Mouse (Mus musculus) hindbrain, postnatal 0 days (tissue): ENCODE results near the gene Fam25c. TPM values are rescaled to one million over a fixed set of nuclear protein-coding genes. Genes with fewer than 3 reads are reported as not detected.
A peak's percentile ranks its signal among the peaks of the same experiment; 100 is the strongest.

ENCODE experiments used
- ATAC-seq: fragments of 200-750 bp; cut with Nextera tagmentation; 2 replicates; pipeline ENCODE4 v1.8.0; 2017; ENCODE audit warnings: mild to moderate bottlenecking, moderate TSS enrichment, moderate library complexity
- DNase-seq: peaks from one replicate; pipeline ENCODE4 v3.0.0-alpha.2; 2015; ENCODE audit warnings: low spot score
- H3K27ac ChIP-seq: fragments of 300-500 bp; sonication (generic); 2 replicates; pipeline ENCODE4 v1.5.1; 2014; ENCODE audit warnings: mild to moderate bottlenecking
- H3K27me3 ChIP-seq: fragments of 300-500 bp; sonication (generic); 2 replicates; pipeline ENCODE4 v1.6.1; 2014; ENCODE audit warnings: low read length, mixed read lengths; ENCODE audit not compliant: insufficient read depth
- H3K36me3 ChIP-seq: fragments of 300-500 bp; sonication (generic); 2 replicates; pipeline ENCODE4 v1.6.1; 2014; ENCODE audit warnings: low read length, mixed read lengths; ENCODE audit not compliant: insufficient read depth
- H3K4me1 ChIP-seq: fragments of 300-500 bp; sonication (generic); 2 replicates; pipeline ENCODE4 v1.6.1; 2014; ENCODE audit warnings: antibody characterized with exemption, low read length, mixed read lengths; ENCODE audit not compliant: insufficient read depth
- H3K4me2 ChIP-seq: fragments of 300-500 bp; sonication (generic); 2 replicates; pipeline ENCODE4 v1.6.1; 2014; ENCODE audit warnings: low read depth, mild to moderate bottlenecking, low read length, moderate library complexity, mixed read lengths
- H3K4me3 ChIP-seq: fragments of 300-500 bp; sonication (generic); 2 replicates; pipeline ENCODE4 v1.5.1; 2014; ENCODE audit warnings: low read length
- H3K9ac ChIP-seq: fragments of 300-500 bp; sonication (generic); replicated peaks from 2 replicates; pipeline ENCODE4 v1.6.1; 2014; ENCODE audit warnings: mild to moderate bottlenecking, low read length, moderate library complexity, mixed read lengths
- H3K9me3 ChIP-seq: fragments of 300-500 bp; sonication (generic); 2 replicates; pipeline ENCODE4 v1.6.1; 2016; ENCODE audit warnings: low read length, mixed read lengths
- CTCF ChIP-seq: IDR thresholded peaks from 2 replicates; pipeline ENCODE4 v1.5.1; 2016; ENCODE audit warnings: antibody characterized with exemption, control low read depth, low read depth
- WGBS: fragments of 180-500 bp; shearing (Covaris S2); extraction: QIAGEN DNeasy Blood & Tissue Kit; methylation state at CpG from one replicate; pipeline ENCODE4 v1.1.7; 2014; 5-methylcytosine and 5-hydroxymethylcytosine counted together
- polyA plus RNA-seq: library from polyadenylated mRNA; unstranded; fragments of >200 nt; fragmentation: Nextera tagmentation; extraction: Ambion mirVana; gene quantifications from 2 replicates; pipeline ENCODE4 v1.2.1, GENCODE M21; 2015
- total RNA-seq: library from RNA; depleted of rRNA; stranded (reverse); fragments of >200 nt; gene quantifications from 2 replicates; pipeline ENCODE4 v1.2.3, GENCODE M21; 2014; rRNA removed

Fam25c gene
- total RNA-seq (not detected in 2 replicates), polyA plus RNA-seq (not detected in 2 replicates)

- DNase-seq (no peak), ATAC-seq (no peak; the same call in 1 of the 2 replicates)
- no peaks in the 10 kb centered on the region for H3K36me3 ChIP-seq
- no peaks in the 10 kb centered on the region for H3K9me3 ChIP-seq
- no peak within 1 kb of the TSS for H3K4me2 ChIP-seq
- H3K9ac ChIP-seq = no peak within 1 kb of the TSS
- 89% methylated on average over 6 of the region's 6 CpGs for WGBS
- H3K4me1 ChIP-seq = no peaks in the 10 kb centered on the region
- H3K27ac ChIP-seq = no peak within 1 kb of the TSS
- H3K4me3 ChIP-seq = no peak within 1 kb of the TSS
- TF ChIP-seq CTCF = no peak
- H3K27me3 ChIP-seq = no peaks in the 10 kb centered on the region
Measured at GRCm38 (mm10) chr14:34355301-34355700, at the start of gene Fam25c. Fam25c (minus strand) TSS chr14:34355433.

- WGBS = 97% methylated on average over 7 of the region's 7 CpGs
Measured at GRCm38 (mm10) chr14:34403424-34403823, 48.2 kb upstream of the Fam25c start.

GRCm38 (mm10) chr14:34402871-34403270 lies 47.6 kb upstream of the Fam25c start:
- no peak for TF ChIP-seq CTCF
- 74% methylated on average over 8 of the region's 8 CpGs for WGBS
- ATAC-seq (no peak), DNase-seq (no peak)
- H3K4me3 ChIP-seq = no peak overlapping the region
- no peak overlapping the region for H3K4me2 ChIP-seq
- H3K9me3 ChIP-seq = no peaks in the 10 kb centered on the region
- H3K9ac ChIP-seq = no peak overlapping the region
- H3K27me3 ChIP-seq = no peaks in the 10 kb centered on the region
- H3K36me3 ChIP-seq = 0 out of 2 replicates have a peak, but pooled peaks cover 10% of the 10 kb centered on the region
- H3K4me1 ChIP-seq = no peaks in the 10 kb centered on the region
- H3K27ac ChIP-seq = no peak overlapping the region

More at GRCm38 (mm10) chr14:34403424-34403823, 48.2 kb upstream of the Fam25c start:
- H3K27me3 ChIP-seq = no peaks in the 10 kb centered on the region
- no peak overlapping the region for H3K27ac ChIP-seq
- DNase-seq = no peak
- no peak for ATAC-seq
- no peak overlapping the region for H3K9ac ChIP-seq
- H3K9me3 ChIP-seq = no peaks in the 10 kb centered on the region
- H3K4me3 ChIP-seq = no peak overlapping the region
- no peak overlapping the region for H3K4me2 ChIP-seq
- 0 out of 2 replicates have a peak, but pooled peaks cover 10% of the 10 kb centered on the region for H3K36me3 ChIP-seq
- H3K4me1 ChIP-seq = no peaks in the 10 kb centered on the region
- no peak for TF ChIP-seq CTCF

- ATAC-seq (no peak), DNase-seq (peak; percentile 74)
- Histone ChIP-seq H3K27ac (no peak overlapping the region), H3K4me2 (no peak overlapping the region), H3K27me3 (no peaks in the 10 kb centered on the region), H3K4me3 (no peak overlapping the region), H3K4me1 (no peaks in the 10 kb centered on the region), H3K9ac (no peak overlapping the region), H3K9me3 (no peaks in the 10 kb centered on the region), H3K36me3 (0 out of 2 replicates have a peak, but pooled peaks cover 3% of the 10 kb centered on the region)
- peak; percentile 92 for TF ChIP-seq CTCF
- WGBS = 51% methylated on average over 6 of the region's 6 CpGs
Measured at GRCm38 (mm10) chr14:34401135-34401534, 45.9 kb upstream of the Fam25c start.

- DNase-seq = no peak
- Histone ChIP-seq H3K27ac (no peak overlapping the region), H3K4me2 (no peak overlapping the region), H3K4me1 (no peaks in the 10 kb centered on the region), H3K9ac (no peak overlapping the region), H3K27me3 (no peaks in the 10 kb centered on the region), H3K9me3 (no peaks in the 10 kb centered on the region), H3K4me3 (no peak overlapping the region), H3K36me3 (0 out of 2 replicates have a peak, but pooled peaks cover 3% of the 10 kb centered on the region)
- no peak for ATAC-seq
- 89% methylated on average over 3 of the region's 3 CpGs for WGBS
- no peak for TF ChIP-seq CTCF
Measured at GRCm38 (mm10) chr14:34400021-34400420, 44.8 kb upstream of the Fam25c start.

GRCm38 (mm10) chr14:34399301-34399700 lies 44.1 kb upstream of the Fam25c start:
- no peak for TF ChIP-seq CTCF
- H3K27ac ChIP-seq = no peak overlapping the region
- no peaks in the 10 kb centered on the region for H3K4me1 ChIP-seq
- no peak overlapping the region for H3K9ac ChIP-seq
- WGBS = 95% methylated on average over 6 of the region's 6 CpGs
- H3K36me3 ChIP-seq = 0 out of 2 replicates have a peak, but pooled peaks cover 3% of the 10 kb centered on the region
- ATAC-seq (no peak), DNase-seq (no peak)
- no peaks in the 10 kb centered on the region for H3K27me3 ChIP-seq
- no peak overlapping the region for H3K4me3 ChIP-seq
- no peak overlapping the region for H3K4me2 ChIP-seq
- no peaks in the 10 kb centered on the region for H3K9me3 ChIP-seq

- H3K4me3 ChIP-seq = no peak overlapping the region
- H3K9me3 ChIP-seq = no peaks in the 10 kb centered on the region
- ATAC-seq = no peak
- H3K27me3 ChIP-seq = no peaks in the 10 kb centered on the region
- 0 out of 2 replicates have a peak, but pooled peaks cover 3% of the 10 kb centered on the region for H3K36me3 ChIP-seq
- H3K9ac ChIP-seq = no peak overlapping the region
- WGBS = 89% methylated on average over 21 of the region's 21 CpGs
- DNase-seq = no peak
- H3K27ac ChIP-seq = no peak overlapping the region
- no peak overlapping the region for H3K4me2 ChIP-seq
- TF ChIP-seq CTCF = no peak
- H3K4me1 ChIP-seq = no peaks in the 10 kb centered on the region
Measured at GRCm38 (mm10) chr14:34398901-34399300, 43.7 kb upstream of the Fam25c start.
